Mouse (Mus musculus) hindbrain, embryonic 16.5 days (tissue): Measurements from ENCODE around the gene Hmox1. TPM values are rescaled to one million over a fixed set of nuclear protein-coding genes. Genes with fewer than 3 reads are reported as not detected.
A peak's percentile ranks its signal among the peaks of the same experiment; 100 is the strongest.

Source experiments
- ATAC-seq: fragments of 200-750 bp; cut with Nextera tagmentation; 2 replicates; pipeline ENCODE4 v1.8.0; 2017; ENCODE audit warnings: moderate TSS enrichment, moderate library complexity
- H3K27ac ChIP-seq: fragments of 300-500 bp; sonication (generic); 2 replicates; pipeline ENCODE4 v1.5.1; 2014; ENCODE audit warnings: low read depth, mild to moderate bottlenecking, control low read depth, low read length, moderate library complexity
- H3K27me3 ChIP-seq: fragments of 300-500 bp; sonication (generic); replicated peaks from 2 replicates; pipeline ENCODE4 v1.6.1; 2014; ENCODE audit warnings: low read length; ENCODE audit not compliant: control insufficient read depth, insufficient read depth
- H3K36me3 ChIP-seq: fragments of 300-500 bp; sonication (generic); 2 replicates; pipeline ENCODE4 v1.6.1; 2014; ENCODE audit warnings: mild to moderate bottlenecking, low read length, moderate library complexity, mixed read lengths; ENCODE audit not compliant: control insufficient read depth, insufficient read depth
- H3K4me1 ChIP-seq: fragments of 300-500 bp; sonication (generic); 2 replicates; pipeline ENCODE4 v1.6.1; 2014; ENCODE audit warnings: low read depth, low read length; ENCODE audit not compliant: control insufficient read depth, insufficient read depth
- H3K4me2 ChIP-seq: fragments of 300-500 bp; sonication (generic); 2 replicates; pipeline ENCODE4 v1.6.1; 2014; ENCODE audit warnings: mild to moderate bottlenecking, low read length, control low read depth, moderate library complexity
- H3K4me3 ChIP-seq: fragments of 300-500 bp; sonication (generic); 2 replicates; pipeline ENCODE4 v1.5.1; 2014; ENCODE audit warnings: mild to moderate bottlenecking, low read length, control low read depth, moderate library complexity
- H3K9ac ChIP-seq: fragments of 300-500 bp; sonication (generic); 2 replicates; pipeline ENCODE4 v1.6.1; 2014; ENCODE audit warnings: low read depth, mild to moderate bottlenecking, control low read depth, low read length, moderate library complexity
- H3K9me3 ChIP-seq: fragments of 300-500 bp; sonication (generic); 2 replicates; pipeline ENCODE4 v1.6.1; 2014; ENCODE audit warnings: mild to moderate bottlenecking, low read length, moderate library complexity; ENCODE audit not compliant: control insufficient read depth
- WGBS: fragments of 180-500 bp; shearing (Covaris S2); extraction: QIAGEN DNeasy Blood & Tissue Kit; methylation state at CpG from one replicate; pipeline ENCODE4 v1.1.7; 2014; 5-methylcytosine and 5-hydroxymethylcytosine counted together
- polyA plus RNA-seq: library from polyadenylated mRNA; unstranded; fragments of >200 nt; fragmentation: Nextera tagmentation; extraction: Ambion mirVana; gene quantifications from 2 replicates; pipeline ENCODE4 v1.2.1, GENCODE M21; 2015

Hmox1 gene
- polyA plus RNA-seq = 15.8 and 17.3 TPM in 2 replicates

- Histone ChIP-seq H3K4me1 (peaks cover 10% of the 10 kb centered on the region), H3K36me3 (no peaks in the 10 kb centered on the region), H3K9me3 (no peaks in the 10 kb centered on the region), H3K9ac (peak within 1 kb of the TSS; percentile 76), H3K4me3 (peak within 1 kb of the TSS; percentile 55), H3K27ac (no peak within 1 kb of the TSS; the same call in 1 of the 2 replicates), H3K4me2 (peak within 1 kb of the TSS; percentile 80), H3K27me3 (no peaks in the 10 kb centered on the region)
- peak; percentile 94 for ATAC-seq
- WGBS = under 1% methylated on average over 36 of the region's 36 CpGs
These were observed at the start of gene Hmox1 for GRCm38 (mm10) chr8:75093399-75094156. Gene Hmox1, plus strand, starts transcription at chr8:75093621.

GRCm38 (mm10) chr8:75046303-75046702 lies 47.1 kb upstream of the Hmox1 start:
- 94% methylated on average over 1 of the region's 1 CpGs for WGBS
- Histone ChIP-seq H3K4me2 (no peak overlapping the region), H3K4me3 (no peak overlapping the region), H3K36me3 (no peaks in the 10 kb centered on the region), H3K9me3 (no peaks in the 10 kb centered on the region), H3K27me3 (no peaks in the 10 kb centered on the region), H3K9ac (no peak overlapping the region), H3K27ac (no peak overlapping the region), H3K4me1 (no peaks in the 10 kb centered on the region)
- ATAC-seq = no peak

- no peak for ATAC-seq
- Histone ChIP-seq H3K36me3 (no peaks in the 10 kb centered on the region), H3K4me3 (no peak overlapping the region), H3K27me3 (no peaks in the 10 kb centered on the region), H3K4me2 (no peak overlapping the region), H3K27ac (no peak overlapping the region), H3K4me1 (no peaks in the 10 kb centered on the region), H3K9me3 (no peaks in the 10 kb centered on the region), H3K9ac (no peak overlapping the region)
- 88% methylated on average over 3 of the region's 3 CpGs for WGBS
These were observed 45.6 kb upstream of the Hmox1 start for GRCm38 (mm10) chr8:75047784-75048183.

- H3K36me3 ChIP-seq = no peaks in the 10 kb centered on the region
- whole genome bisulfite sequencing = 92% methylated on average over 4 of the region's 4 CpGs
- no peak overlapping the region for H3K4me2 ChIP-seq
- no peaks in the 10 kb centered on the region for H3K4me1 ChIP-seq
- no peak overlapping the region for H3K9ac ChIP-seq
- no peaks in the 10 kb centered on the region for H3K9me3 ChIP-seq
- no peak overlapping the region for H3K27ac ChIP-seq
- no peak overlapping the region for H3K4me3 ChIP-seq
- H3K27me3 ChIP-seq = no peaks in the 10 kb centered on the region
- ATAC-seq = no peak
These were observed 40.1 kb upstream of the Hmox1 start for GRCm38 (mm10) chr8:75053342-75053741.

GRCm38 (mm10) chr8:75055673-75056072 lies 37.7 kb upstream of the Hmox1 start:
- ATAC-seq = no peak

GRCm38 (mm10) chr8:75060022-75060421 lies 33.4 kb upstream of the Hmox1 start:
- no peaks in the 10 kb centered on the region for H3K27me3 ChIP-seq
- H3K4me3 ChIP-seq = no peak overlapping the region
- 77% methylated on average over 6 of the region's 6 CpGs for WGBS
- no peak overlapping the region for H3K9ac ChIP-seq
- H3K4me1 ChIP-seq = no peaks in the 10 kb centered on the region
- H3K27ac ChIP-seq = no peak overlapping the region
- H3K4me2 ChIP-seq = no peak overlapping the region
- H3K9me3 ChIP-seq = no peaks in the 10 kb centered on the region
- no peaks in the 10 kb centered on the region; the same call in 1 of the 2 replicates for H3K36me3 ChIP-seq
- no peak for ATAC-seq

More at GRCm38 (mm10) chr8:75055673-75056072, 37.7 kb upstream of the Hmox1 start:
- Histone ChIP-seq H3K9ac (no peak overlapping the region), H3K4me1 (no peaks in the 10 kb centered on the region), H3K4me3 (no peak overlapping the region), H3K9me3 (no peaks in the 10 kb centered on the region), H3K36me3 (no peaks in the 10 kb centered on the region), H3K27ac (no peak overlapping the region), H3K27me3 (no peaks in the 10 kb centered on the region), H3K4me2 (no peak overlapping the region)
- 97% methylated on average over 2 of the region's 2 CpGs for WGBS

- no peaks in the 10 kb centered on the region for H3K27me3 ChIP-seq
- H3K4me3 ChIP-seq = no peak overlapping the region
- H3K27ac ChIP-seq = no peak overlapping the region
- H3K9me3 ChIP-seq = no peaks in the 10 kb centered on the region
- no peaks in the 10 kb centered on the region; the same call in 1 of the 2 replicates for H3K36me3 ChIP-seq
- H3K9ac ChIP-seq = no peak overlapping the region
- no peak for ATAC-seq
- WGBS = 91% methylated on average over 2 of the region's 2 CpGs
- no peaks in the 10 kb centered on the region for H3K4me1 ChIP-seq
- no peak overlapping the region for H3K4me2 ChIP-seq
These were observed 32.6 kb upstream of the Hmox1 start for GRCm38 (mm10) chr8:75060815-75061214.

- Histone ChIP-seq H3K27ac (no peak overlapping the region), H3K9ac (no peak overlapping the region), H3K9me3 (no peaks in the 10 kb centered on the region), H3K27me3 (no peaks in the 10 kb centered on the region), H3K4me3 (no peak overlapping the region), H3K36me3 (peaks cover 2% of the 10 kb centered on the region), H3K4me2 (no peak overlapping the region), H3K4me1 (no peaks in the 10 kb centered on the region)
- no peak for ATAC-seq
- 71% methylated on average over 3 of the region's 3 CpGs for WGBS
These were observed 30.1 kb upstream of the Hmox1 start for GRCm38 (mm10) chr8:75063290-75063689.

- Histone ChIP-seq H3K4me2 (no peak overlapping the region), H3K4me3 (no peak overlapping the region), H3K9me3 (no peaks in the 10 kb centered on the region), H3K4me1 (no peaks in the 10 kb centered on the region), H3K27me3 (no peaks in the 10 kb centered on the region), H3K9ac (no peak overlapping the region), H3K36me3 (peaks cover 2% of the 10 kb centered on the region), H3K27ac (no peak overlapping the region)
- no peak for ATAC-seq
- WGBS = 81% methylated on average over 3 of the region's 3 CpGs
These were observed 28.6 kb upstream of the Hmox1 start for GRCm38 (mm10) chr8:75064790-75065189.
